Mouse (Mus musculus): ENCODE measurements around the gene Grk5.

DNA sequence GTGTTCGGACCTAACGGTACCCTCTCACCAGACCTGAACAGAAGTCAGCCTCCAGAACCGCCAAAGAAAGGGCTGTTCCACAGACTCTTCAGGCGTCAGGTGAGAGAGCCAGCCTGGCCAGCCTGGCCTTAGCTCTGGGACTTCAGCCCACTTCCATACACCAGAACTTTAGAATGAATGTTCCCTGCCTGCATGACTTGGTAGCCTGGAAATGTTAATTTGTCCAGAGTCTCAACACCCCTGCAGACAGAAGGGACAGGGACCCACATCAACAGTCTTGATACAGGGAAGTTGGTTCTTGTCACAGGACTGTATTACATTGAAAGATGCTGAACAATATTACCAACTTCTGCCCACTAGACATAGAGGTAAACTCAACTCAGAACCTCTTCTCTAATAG is 201.0 kb downstream of the Grk5 start:
- TF ChIP-seq CTCF (IDR thresholded peaks at IDR 0.05; ENCODE audit: low read depth) (no peak), EP300 (optimal IDR thresholded peaks at IDR 0.05) (no peak)

All from stomach, postnatal 0 days (tissue).